Mouse (Mus musculus): ENCODE results near the gene Tmtc1.

Tmtc1 gene

GRCm38 (mm10) chr6:148302261-148302660, 141.9 kb downstream of the Tmtc1 start:
- no peak for DNase-seq

- DNase-seq, result no peak
These were observed 147.1 kb downstream of the Tmtc1 start for GRCm38 (mm10) chr6:148297086-148297485.

DNA sequence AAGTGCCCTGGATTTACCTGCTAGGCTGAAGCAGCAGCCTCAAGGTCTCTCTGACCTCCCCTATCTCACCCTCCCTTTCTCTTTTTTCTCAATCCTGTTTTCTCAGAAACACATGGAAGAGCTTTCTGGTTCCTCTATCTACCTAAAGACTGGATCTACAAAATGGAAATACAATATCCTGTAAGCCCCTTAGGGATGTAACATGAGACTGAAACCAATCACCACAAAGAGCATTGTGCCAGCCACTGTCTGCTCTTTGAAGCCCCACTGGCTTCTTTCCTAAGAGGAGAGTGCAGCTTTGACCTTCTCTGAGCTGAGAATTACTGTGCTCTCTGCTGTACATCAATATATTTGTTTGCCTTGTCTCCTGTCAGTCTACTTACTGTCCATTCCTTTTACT, 147.8 kb downstream of the Tmtc1 start:
- DNase-seq, result no peak

GRCm38 (mm10) chr6:148294506-148294905, 149.7 kb downstream of the Tmtc1 start:
- DNase-seq, result no peak

DNA sequence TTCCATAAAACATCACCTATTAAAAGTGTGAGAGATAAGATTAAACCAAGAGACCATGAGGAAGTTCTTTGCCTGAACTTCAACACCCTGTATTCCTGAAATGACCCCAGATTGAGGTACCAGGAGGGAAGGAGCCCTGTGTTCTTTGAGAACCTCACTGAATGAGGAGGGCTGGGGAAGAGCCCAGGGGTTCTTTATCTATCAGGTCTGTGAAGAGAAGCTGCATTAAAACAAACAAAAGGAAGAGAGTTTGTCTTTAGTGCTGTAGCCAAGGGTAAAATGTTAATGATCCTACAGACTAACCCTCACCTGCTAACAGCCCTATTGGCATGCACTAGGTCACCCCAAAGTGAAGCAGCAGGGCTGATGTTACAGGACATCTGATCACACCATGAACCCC, 153.3 kb downstream of the Tmtc1 start:
- no peak for DNase-seq

GRCm38 (mm10) chr6:148283224-148283881, 160.8 kb downstream of the Tmtc1 start:
- DNase-seq, result no peak

DNA sequence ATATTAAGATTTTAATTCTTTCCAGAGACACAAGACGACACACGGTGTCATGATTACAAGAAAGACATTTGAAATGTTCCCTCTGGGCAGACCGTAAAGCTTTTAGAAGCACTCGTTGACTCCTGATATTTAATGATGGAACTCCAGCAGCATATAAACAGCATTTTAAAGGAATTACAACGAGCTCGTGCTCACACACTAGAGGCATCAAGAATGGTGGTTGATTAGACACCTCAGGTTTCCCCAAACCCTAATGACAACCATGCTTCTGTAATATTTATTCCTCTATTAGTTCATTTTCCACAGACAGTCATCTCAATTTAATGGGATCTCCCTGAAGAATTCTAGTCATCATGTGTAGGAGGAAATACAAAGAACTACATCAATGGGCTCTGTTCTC, 164.9 kb downstream of the Tmtc1 start:
- DNase-seq, result no peak

DNA sequence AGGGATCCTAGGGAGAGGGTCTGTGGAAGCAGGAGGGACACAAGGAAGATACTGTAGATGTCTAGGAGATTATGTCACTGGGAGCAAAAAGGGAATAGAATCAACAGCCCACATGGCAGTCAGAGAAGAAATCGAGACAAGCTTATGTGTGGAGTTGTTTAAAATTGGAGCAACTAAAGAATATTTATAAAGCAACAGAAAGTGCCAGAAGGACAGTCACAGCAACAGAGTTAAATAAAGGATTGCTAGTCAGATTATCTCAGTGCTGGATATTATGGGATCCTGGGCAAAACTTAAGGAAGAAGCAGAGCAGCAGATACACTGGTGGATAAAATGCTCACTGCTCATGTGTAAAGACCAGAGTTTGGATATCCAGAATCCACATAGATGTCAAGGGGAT, 167.8 kb downstream of the Tmtc1 start:
- DNase-seq, result no peak

DNA sequence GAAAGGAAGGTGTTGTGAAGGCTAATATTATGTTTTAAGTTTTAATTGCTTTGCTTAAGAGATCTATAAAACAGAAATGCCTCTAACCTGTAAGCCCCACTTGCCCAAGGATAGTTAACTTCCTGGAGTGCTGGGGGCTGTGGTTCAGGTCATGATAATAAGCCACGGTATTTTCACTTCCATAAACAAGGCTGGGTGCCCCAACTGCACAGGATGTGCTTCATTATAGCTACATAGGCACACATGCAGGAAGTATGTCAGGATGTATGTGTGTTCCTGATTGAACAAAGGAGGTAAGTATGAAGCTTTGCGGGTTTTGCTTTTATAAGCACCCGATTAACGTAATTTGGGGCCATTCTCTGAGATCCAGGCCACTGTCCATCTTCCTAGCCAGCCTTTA, 169.1 kb downstream of the Tmtc1 start:
- DNase-seq, result no peak

DNA sequence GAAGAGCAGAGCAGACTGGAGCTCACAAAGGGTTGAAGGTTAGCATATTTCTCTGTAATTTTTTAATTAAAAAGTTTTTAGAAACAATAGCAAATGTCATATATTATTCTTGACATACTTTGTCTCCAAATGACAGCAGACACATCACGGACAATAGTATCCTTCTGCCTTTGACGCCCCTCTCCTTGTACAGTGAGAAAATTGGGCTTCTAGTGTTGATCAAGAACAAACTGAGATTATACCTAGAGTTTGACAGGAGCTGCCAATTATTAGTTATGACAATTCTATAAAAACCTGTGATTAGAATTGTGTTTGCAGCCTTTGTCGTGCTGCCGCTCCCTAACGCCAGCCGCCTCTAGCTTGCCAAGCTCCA, 183.5 kb downstream of the Tmtc1 start:
- DNase-seq, result no peak

GRCm38 (mm10) chr6:148259979-148260728, 184.0 kb downstream of the Tmtc1 start:
- no peak for DNase-seq

DNA sequence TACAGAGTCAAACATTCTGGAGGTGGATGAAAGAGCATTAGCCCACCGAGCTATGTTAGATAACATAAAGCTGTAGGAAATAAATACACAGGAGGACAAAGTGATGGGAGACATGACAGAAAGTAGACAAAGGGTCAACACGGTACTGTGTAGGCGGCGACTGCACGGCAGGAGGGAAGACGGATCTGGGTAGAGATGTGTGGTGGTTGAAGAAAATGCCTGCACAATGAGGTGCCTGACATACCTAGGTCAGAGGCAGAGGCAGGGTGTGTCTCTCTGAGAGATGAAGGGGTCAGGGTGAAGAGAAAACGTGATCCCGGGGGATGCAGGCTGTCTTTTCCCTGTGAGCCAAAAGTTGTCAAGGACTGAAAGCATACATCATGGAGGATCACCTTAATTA, 185.1 kb downstream of the Tmtc1 start:
- DNase-seq, result no peak

DNA sequence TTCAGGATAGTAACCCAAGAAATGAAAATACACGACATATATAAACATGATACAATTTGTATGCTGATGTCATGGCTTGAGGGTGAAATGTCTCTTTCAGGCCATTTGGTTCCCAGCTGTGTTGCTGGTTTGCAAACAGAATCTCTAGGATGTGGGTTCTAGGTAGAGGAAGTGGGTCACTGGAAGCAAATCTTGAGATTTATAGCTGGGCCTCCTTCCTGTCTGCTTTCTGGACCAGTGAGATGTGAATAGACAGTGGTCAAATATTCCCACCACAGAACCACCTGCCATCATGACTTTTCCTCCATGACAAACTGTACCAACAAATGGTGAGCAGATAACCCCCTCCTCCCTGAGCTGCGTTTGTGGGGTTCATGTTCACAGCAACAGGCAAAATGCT, 186.4 kb downstream of the Tmtc1 start:
- no peak for DNase-seq

GRCm38 (mm10) chr6:148256109-148256508, 188.1 kb downstream of the Tmtc1 start:
- no peak for DNase-seq

- DNase-seq, result no peak
These were observed 188.7 kb downstream of the Tmtc1 start for GRCm38 (mm10) chr6:148255395-148256053.

GRCm38 (mm10) chr6:148249221-148249620, 195.0 kb downstream of the Tmtc1 start:
- DNase-seq, result no peak

DNA sequence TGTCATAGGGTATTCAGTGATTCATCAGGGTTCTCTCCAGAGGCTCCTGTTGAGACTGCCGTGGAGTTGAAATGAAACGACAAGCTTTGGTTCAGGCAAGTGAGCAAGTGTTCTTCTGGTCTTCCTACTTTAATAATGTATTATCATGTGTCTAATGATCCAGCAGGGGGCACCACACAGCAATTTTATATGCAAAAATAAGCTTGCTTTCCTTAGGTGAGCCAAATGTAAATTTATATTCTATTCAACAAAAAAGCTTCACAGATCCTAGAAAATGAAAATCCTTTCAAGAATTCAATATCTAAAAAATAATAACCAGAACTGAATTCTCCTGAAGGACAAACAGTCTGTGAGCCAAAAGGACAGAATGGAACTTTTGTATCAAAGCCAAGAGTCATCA, 195.6 kb downstream of the Tmtc1 start:
- DNase-seq, result peak; percentile 40

DNA sequence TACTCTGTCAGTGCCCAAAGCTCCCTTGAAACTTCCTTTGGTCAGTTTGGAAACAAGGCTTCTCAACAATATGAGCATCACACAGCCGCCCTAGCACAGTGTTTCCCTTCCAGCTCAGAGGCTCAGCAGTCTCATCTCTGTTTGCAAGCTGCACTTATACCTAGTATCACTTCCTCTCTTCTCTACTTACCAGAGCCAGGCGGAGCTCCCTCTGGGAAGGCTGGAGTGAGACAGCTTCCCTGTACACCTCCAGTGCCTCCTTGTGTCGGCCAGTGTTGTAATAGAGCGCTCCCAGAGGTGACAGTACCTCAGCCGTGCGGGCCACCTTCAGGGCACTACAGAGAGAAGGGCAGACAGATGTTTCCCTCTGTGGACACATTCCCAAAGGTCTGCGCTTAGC, 197.6 kb downstream of the Tmtc1 start:
- DNase-seq, result no peak

GRCm38 (mm10) chr6:148244836-148245235, 199.4 kb downstream of the Tmtc1 start:
- no peak for DNase-seq

GRCm38 (mm10) chr6:148242304-148242703, 201.9 kb downstream of the Tmtc1 start:
- DNase-seq, result no peak

DNA sequence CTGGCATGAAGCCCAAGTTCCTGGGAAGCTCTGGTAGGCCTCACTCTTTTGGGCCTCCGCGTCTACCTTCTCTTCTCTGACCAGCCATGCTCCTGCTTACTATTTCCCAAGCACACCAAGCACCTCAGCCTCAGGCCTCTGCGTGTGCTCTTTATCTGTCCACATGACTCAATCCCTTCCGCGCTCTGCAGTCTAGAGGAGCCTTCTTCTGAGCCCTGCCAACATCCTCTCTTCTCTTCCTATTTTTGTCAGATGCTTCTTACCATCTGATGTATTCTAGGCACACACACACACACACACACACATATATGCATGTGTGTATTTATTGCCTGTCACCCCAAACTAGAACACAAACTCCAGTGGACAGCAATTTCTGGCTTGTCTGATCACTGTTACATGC, 202.5 kb downstream of the Tmtc1 start:
- no peak for DNase-seq

DNA sequence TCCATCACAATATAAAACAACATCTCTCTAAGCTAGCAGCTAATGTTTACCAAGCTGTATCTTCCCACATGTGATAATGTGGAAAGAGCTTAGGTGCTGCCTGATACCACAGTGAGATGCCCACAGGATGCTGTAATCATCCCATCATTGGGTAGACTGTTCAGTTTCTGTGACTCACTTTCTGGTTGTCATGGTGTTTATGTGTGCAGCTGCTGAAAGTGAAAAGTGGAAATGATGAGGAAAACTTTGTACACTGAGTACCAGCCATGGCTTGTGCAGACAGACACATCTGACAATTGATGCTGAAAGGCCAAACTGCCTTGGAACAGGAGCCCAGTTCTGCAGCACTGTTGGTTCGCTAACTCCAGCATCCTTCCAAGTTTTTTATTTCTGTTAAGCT, 204.9 kb downstream of the Tmtc1 start:
- no peak for DNase-seq

DNA sequence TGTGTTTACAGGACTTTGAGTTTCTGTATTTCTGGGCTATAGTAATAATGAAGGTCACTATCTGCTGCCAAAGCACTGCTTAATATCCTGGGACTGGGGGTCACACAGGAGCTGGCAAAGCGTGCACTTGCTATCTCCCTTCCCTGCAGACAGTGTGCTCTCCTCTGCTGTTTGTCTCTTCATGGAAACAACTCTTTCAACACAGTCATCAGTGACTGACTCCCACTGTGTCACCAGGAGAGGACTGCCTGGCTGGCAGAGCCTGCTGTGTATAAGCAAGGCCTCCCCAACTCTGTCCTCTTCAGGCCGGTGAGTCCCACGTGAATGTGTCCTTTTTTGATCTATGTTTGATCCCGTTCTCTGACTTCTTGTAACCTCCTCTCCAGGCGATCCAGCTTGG, 206.7 kb downstream of the Tmtc1 start:
- DNase-seq, result no peak

- no peak for DNase-seq
These were observed 209.9 kb downstream of the Tmtc1 start for GRCm38 (mm10) chr6:148234105-148234828.
